Mouse (Mus musculus): ENCODE results near the gene Spin2d. TPM values are rescaled to one million over a fixed set of nuclear protein-coding genes. Genes with fewer than 3 reads are reported as not detected.

Gene Spin2d
- polyA plus RNA-seq (2015; fragmentation: Nextera tagmentation; extraction: Ambion mirVana): not detected in 2 replicates

DNA sequence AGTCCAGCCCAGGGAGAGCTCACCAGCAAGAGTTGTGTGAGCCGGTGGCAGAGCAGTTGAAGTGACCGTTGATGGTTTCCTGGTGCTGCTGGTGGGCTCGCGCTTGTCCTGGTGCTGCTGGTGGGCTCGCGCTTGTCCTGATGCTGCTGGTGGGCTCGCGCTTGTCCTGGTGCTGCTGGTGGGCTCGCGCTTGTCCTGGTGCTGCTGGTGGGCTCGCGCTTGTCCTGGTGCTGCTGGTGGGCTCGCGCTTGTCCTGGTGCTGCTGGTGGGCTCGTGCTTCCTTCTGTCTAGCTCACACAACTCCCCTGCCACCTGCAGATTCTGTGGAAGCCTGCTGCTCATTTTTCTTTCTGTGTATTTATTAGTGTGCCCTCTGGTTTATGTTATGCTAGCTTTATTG lies at the start of gene Spin2d:
Spin2d (minus strand) TSS at position 101 of the 400 bp plus-strand sequence.

DNA sequence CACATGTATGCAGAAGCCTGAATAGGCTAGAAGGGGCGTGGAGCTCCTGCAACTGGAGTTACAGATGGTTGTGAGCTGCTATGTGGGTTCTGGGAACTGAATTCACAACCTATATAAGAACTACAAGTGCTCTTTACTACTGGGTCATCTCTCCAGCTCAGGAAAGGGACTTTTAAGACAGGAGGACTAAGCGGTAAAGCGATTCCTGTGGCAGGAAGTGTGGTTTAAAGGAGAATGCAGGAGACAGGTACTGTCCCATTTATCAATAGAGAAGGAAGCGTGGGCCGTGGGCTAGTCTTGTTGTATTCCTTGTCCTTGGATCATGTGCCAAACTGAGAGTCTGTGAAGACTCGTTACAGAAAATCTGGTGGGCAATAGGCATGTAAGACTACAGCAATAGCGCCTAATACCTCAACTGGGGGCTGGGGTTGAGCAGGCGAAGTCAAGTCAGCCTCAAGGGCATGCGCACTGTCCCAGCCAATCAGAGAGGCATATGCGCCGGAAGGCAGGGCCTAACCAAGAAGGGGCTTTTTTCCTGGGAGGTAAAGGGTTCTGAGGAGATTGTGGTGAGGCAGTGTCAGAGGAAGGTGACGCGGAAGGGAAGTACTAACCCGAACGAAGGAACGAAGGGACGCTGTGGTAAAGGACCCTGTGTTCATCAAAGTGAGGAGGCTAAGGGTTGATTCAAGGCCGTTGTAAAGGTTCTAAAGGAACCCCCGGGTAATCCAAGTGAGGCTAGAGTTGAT lies 37.2 kb upstream of the Spin2d start, which contains the start of gene Xlr4b:
Xlr4b (plus strand) TSS at position 515 of the 746 bp plus-strand sequence.

DNA sequence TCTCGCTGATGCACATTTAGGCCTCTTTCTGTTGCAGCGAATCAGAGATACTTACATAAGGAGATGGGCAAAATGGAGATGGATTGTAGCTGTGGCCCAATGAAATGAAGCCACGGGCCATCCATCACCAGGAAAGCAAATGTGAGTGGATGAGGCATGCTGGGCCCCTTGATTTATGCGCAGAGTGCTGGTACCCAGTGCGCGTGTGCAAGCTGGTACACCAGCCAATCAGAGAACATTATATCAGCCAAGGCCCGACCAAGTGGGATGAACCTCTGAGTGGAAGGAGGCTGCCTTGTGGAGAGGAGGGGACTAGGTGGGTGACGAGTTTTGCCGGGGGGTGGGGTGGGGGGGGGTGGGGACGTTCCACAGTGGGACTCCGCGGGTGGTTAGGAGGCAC lies 15.1 kb upstream of the Spin2d start, which contains the start of gene Xlr3b:
Xlr3b (plus strand) TSS at position 274 of the 400 bp plus-strand sequence.

DNA sequence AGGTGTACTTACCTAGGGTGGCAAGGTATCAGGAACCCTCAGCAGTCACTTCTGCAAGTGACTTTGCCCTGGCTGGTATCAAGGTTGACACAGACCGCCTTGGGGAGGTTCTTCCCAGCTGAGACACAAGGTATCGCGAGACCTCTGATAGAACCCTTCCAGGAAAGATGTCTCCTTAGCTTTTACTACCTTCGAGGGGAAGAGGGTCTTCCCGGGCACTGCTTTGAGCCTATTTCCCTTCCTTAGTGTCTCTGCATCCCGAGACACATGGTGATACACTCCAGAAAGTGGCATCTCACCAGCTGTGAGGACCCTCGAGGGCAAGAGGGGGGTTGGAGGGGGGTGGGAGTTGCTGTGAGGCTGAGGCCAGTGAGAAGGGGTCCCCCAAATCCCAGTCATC lies 27.4 kb downstream of the Spin2d start, which contains the start of gene DXBay18:
DXBay18 (minus strand) TSS at position 101 of the 400 bp plus-strand sequence.

DNA sequence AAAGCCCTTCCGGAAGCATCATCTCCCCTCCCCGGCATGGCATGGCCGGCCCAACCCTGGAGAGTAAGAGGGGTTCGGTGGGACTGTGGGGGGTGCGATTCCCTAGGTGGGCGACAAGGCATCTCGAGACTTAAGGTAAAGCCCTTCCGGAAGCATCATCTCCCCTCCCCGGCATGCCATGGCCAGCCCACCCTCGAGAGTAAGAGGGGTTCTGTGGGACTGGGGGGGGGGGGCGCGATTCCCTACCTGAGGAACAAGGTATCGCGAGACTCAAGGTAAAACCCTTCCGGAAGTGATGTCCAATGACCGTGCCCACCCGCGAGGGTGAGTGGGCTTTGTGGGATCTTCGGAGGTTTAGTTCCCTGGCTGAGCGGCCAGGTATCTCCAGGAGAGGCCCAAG lies 28.3 kb downstream of the Spin2d start, which contains the start of gene Xlr5b:
Xlr5b (plus strand) TSS at position 301 of the 400 bp plus-strand sequence.

Other genes starting within 250 kb of the Spin2d start
- gene Zfp185, start 189.7 kb downstream of the Spin2d start, polyA plus RNA-seq (2015; fragmentation: Nextera tagmentation; extraction: Ambion mirVana): 2.7 and 3.5 TPM in 2 replicates
- gene Pnma5, start 139.9 kb downstream of the Spin2d start, polyA plus RNA-seq (2015; fragmentation: Nextera tagmentation; extraction: Ambion mirVana): not detected in 2 replicates
- not detected in 2 replicates for gene Pnma3, start 112.2 kb downstream of the Spin2d start, polyA plus RNA-seq (2015; fragmentation: Nextera tagmentation; extraction: Ambion mirVana)
- gene Xlr4a, start 94.5 kb downstream of the Spin2d start, polyA plus RNA-seq (2015; fragmentation: Nextera tagmentation; extraction: Ambion mirVana): 2.2 and 3.6 TPM in 2 replicates
- gene Xlr3a, start 79.9 kb downstream of the Spin2d start, polyA plus RNA-seq (2015; fragmentation: Nextera tagmentation; extraction: Ambion mirVana): 0.69 and 0.72 TPM in 2 replicates
- gene Gm14685, start 59.9 kb downstream of the Spin2d start, polyA plus RNA-seq (2015; fragmentation: Nextera tagmentation; extraction: Ambion mirVana): not detected in 2 replicates
- gene Xlr5b, start 28.2 kb downstream of the Spin2d start, polyA plus RNA-seq (2015; fragmentation: Nextera tagmentation; extraction: Ambion mirVana): not detected in 2 replicates
- gene DXBay18, start 27.5 kb downstream of the Spin2d start, polyA plus RNA-seq (2015; fragmentation: Nextera tagmentation; extraction: Ambion mirVana): not detected in 2 replicates
- gene Xlr3b, start 15.2 kb upstream of the Spin2d start, polyA plus RNA-seq (2015; fragmentation: Nextera tagmentation; extraction: Ambion mirVana): 0.99 and 2.5 TPM in 2 replicates
- gene Xlr4b, start 37.3 kb upstream of the Spin2d start, polyA plus RNA-seq (2015; fragmentation: Nextera tagmentation; extraction: Ambion mirVana): 3.2 and 4.1 TPM in 2 replicates
- gene F8a, start 51.3 kb upstream of the Spin2d start, polyA plus RNA-seq (2015; fragmentation: Nextera tagmentation; extraction: Ambion mirVana): 6.4 and 8.1 TPM in 2 replicates
- gene Xlr4c, start 66.1 kb upstream of the Spin2d start, polyA plus RNA-seq (2015; fragmentation: Nextera tagmentation; extraction: Ambion mirVana): 0.48 and 1.4 TPM in 2 replicates
- gene Xlr3c, start 88.4 kb upstream of the Spin2d start, polyA plus RNA-seq (2015; fragmentation: Nextera tagmentation; extraction: Ambion mirVana): not detected in 2 replicates
- not detected in 2 replicates for gene Xlr5a, start 116.0 kb upstream of the Spin2d start, polyA plus RNA-seq (2015; fragmentation: Nextera tagmentation; extraction: Ambion mirVana)
- gene Xlr5c, start 116.0 kb upstream of the Spin2d start, polyA plus RNA-seq (2015; fragmentation: Nextera tagmentation; extraction: Ambion mirVana): not detected in 2 replicates
- not detected in 2 replicates for gene Gm45015, start 159.9 kb upstream of the Spin2d start, polyA plus RNA-seq (2015; fragmentation: Nextera tagmentation; extraction: Ambion mirVana)
- 1.9 and 2.4 TPM in 2 replicates for gene Zfp275, start 165.6 kb upstream of the Spin2d start, polyA plus RNA-seq (2015; fragmentation: Nextera tagmentation; extraction: Ambion mirVana)
- not detected in 2 replicates for gene Gm18336, start 221.7 kb upstream of the Spin2d start, polyA plus RNA-seq (2015; fragmentation: Nextera tagmentation; extraction: Ambion mirVana)
- gene Zfp92, start 234.1 kb upstream of the Spin2d start, polyA plus RNA-seq (2015; fragmentation: Nextera tagmentation; extraction: Ambion mirVana): not detected in 2 replicates

Measured in spleen, postnatal 0 days (tissue).